Mouse (Mus musculus) olfactory bulb, adult 2 months (tissue): ENCODE results near the gene Rsc1a1. TPM values are rescaled to one million over a fixed set of nuclear protein-coding genes. Genes with fewer than 3 reads are reported as not detected.

Experiments used
- H3K27ac ChIP-seq: fragments of 200-500 bp; 2 replicates; pipeline ENCODE4 v1.5.1; 2012; ENCODE audit warnings: low read depth, low read length; ENCODE audit not compliant: insufficient read depth
- H3K4me1 ChIP-seq: fragments of 200-500 bp; 2 replicates; pipeline ENCODE4 v1.6.1; 2012; ENCODE audit warnings: low read length; ENCODE audit not compliant: control insufficient read depth, insufficient read depth
- H3K4me3 ChIP-seq: fragments of 200-500 bp; 2 replicates; pipeline ENCODE4 v1.5.1; 2012; ENCODE audit warnings: mild to moderate bottlenecking, low read depth, low read length, moderate library complexity; ENCODE audit not compliant: insufficient read depth
- CTCF ChIP-seq: fragments of 200-500 bp; IDR thresholded peaks from 2 replicates; pipeline ENCODE4 v1.5.1; 2012; ENCODE audit warnings: low read depth, mild to moderate bottlenecking, low read length, moderate library complexity; ENCODE audit not compliant: insufficient read depth
- POLR2A ChIP-seq: fragments of 200-500 bp; IDR thresholded peaks from 2 replicates; pipeline ENCODE4 v1.6.1; 2012; ENCODE audit warnings: mild to moderate bottlenecking, low read depth, low read length, moderate library complexity; ENCODE audit not compliant: insufficient read depth
- WGBS: fragments of 180-500 bp; shearing (Covaris S2); methylation state at CpG from one replicate; pipeline ENCODE4 v1.1.7; 2018; 5-methylcytosine and 5-hydroxymethylcytosine counted together
- polyA plus RNA-seq: library from polyadenylated mRNA; stranded (reverse); fragments of >200 nt; gene quantifications from 2 replicates; pipeline ENCODE4 v1.2.4, GENCODE M21; 2012; ENCODE audit warnings: low replicate concordance; ENCODE audit not compliant: missing spikeins, insufficient read depth, insufficient read length

Gene Rsc1a1
- polyA plus RNA-seq, 1 experiment = not detected

DNA sequence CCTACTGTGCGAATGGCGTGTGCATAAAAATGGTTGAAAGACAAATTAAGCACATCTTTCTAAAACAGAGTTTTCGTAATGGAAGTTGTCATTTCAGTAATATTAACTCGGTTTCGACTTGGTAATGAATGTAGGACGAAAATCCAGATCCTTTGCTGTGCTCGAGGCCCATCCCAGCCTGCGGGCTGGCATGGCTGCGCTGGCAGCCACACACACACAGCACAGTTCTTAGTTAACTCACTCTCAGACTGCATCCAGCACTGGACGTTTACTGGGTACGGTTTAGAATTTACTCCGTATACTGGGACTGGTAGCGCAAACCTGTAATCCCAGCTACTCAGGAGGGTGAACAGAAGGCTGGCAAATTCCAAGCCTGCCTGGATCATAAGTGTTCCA, 38.3 kb upstream of the Rsc1a1 start:
- Histone ChIP-seq H3K4me3 (peak overlapping the region; percentile 72), H3K27ac (peak overlapping the region; percentile 5; the same call in 1 of the 2 replicates), H3K4me1 (peaks cover 4% of the 10 kb centered on the region; the same call in 1 of the 2 replicates)
- TF ChIP-seq POLR2A (no peak), CTCF (no peak)
- 2% methylated on average over 13 of the region's 13 CpGs for WGBS

DNA sequence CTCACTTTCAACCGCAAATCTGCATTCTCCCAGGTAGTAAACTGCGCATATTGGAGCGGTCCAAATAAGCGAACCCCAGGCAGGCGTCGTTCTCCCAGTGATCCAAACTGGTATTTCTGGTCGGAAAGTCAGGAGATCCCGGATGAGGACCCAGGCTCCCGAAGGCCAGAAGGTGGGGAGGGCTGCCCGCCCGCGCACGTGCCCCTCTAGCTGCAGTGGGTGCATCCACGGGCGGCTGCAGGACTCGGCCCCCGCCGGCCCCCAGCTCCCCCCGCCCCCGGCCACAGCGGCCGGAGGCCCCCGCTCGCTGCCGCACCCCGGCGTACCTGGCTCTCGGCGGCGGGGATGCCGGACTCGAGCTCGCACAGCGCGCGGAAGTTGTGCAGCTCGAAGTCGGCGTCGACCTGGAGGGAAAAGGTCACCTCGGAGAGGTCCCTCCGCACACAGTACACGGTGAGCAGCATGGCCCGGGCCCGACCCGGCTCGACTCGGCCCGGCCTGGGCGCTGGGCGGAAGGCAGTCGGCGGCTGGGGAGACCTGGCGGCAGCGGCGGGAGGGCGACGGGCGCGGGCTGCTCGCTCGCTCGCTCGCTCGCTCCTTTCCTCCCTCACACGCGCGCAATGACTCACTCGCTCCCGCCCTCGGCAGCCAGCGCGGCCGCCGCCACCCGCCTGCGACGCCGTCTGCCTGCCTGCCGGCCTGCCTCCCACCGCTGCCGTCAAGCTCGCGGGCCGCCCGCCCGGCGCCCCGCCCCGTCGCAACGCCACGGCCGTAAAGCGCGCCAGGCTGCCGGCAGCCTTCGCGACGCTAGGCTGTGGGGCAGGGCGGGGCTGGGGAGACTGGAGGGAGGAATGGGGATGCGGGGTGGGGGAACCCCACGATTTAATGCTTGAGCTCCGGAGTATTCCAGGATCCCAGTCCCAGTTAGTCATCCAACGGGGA, 37.6 kb upstream of the Rsc1a1 start, which contains the start of gene Ddi2:
Gene Ddi2 (minus strand): TSS at position 689 of the 942 bp plus-strand sequence.
- peak within 1 kb of the TSS; percentile 73 for H3K27ac ChIP-seq
- peak within 1 kb of the TSS; percentile 72 for H3K4me3 ChIP-seq
- peak; percentile 63; the same call in 1 of the 2 replicates for TF ChIP-seq POLR2A
- no peak for TF ChIP-seq CTCF
- peaks cover 6% of the 10 kb centered on the region; the same call in 1 of the 2 replicates for H3K4me1 ChIP-seq
- WGBS = under 1% methylated on average over 103 of the region's 105 CpGs

DNA sequence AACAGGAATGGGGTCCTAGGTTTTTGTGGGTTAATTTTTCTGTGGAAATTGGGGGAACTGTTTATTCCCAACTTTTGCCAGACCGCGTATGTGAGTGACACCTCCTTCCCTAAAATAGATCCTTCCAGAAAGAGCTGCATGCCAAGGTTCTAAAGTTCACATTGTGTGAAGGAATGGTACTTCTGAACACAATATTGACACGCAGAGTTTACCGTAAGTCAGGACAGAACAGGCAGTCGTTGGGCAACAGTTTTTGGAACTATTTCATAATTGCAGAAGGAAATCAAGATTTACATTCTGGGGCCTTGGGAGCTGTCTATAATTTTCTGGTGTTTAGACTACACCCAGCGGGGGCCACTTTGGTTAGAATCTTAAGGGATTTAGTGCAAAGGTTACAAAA, 36.6 kb upstream of the Rsc1a1 start:
- Histone ChIP-seq H3K4me3 (no peak overlapping the region), H3K27ac (no peak overlapping the region), H3K4me1 (peaks cover 6% of the 10 kb centered on the region; the same call in 1 of the 2 replicates)
- TF ChIP-seq CTCF (no peak), POLR2A (no peak)
- 40% methylated on average over 6 of the region's 6 CpGs for WGBS

DNA sequence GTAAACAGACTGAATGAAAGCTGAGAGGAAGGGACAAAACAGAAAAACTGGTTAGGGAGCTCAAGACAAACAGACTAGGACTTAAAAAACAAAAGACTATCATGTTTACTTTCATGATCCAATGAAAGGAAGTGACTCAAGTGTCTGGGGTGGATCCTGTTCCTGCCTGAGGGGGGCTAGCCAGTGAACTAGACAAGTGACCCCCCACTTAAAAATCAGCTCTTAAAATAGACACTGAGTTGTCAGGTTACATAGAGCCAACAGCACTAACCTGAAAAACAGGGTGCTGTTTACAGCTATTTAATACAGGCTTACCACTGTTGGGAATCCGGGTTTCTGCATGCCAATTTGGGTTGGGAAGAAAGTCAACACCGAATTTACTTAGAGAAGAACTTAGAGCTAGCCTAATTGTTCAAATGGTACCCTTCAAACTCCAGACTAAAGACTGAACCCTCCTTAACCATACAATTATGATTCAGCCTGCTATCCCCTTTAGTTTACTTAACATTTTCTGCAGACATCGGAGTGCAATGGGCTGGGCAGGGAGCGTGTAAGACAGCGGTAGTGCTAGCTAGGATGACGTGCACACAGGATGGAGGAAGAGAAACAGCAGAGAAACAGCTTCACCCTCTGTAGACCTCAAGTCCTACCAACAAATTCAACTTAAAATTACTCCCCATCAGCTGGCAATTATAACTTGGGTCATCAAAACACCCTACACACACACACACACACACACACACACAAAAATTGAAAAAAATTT, 35.5 kb upstream of the Rsc1a1 start:
- H3K27ac ChIP-seq = peak overlapping the region; percentile 10; the same call in 1 of the 2 replicates
- no peak overlapping the region for H3K4me3 ChIP-seq
- H3K4me1 ChIP-seq = peaks cover 6% of the 10 kb centered on the region; the same call in 1 of the 2 replicates
- no peak for TF ChIP-seq CTCF
- TF ChIP-seq POLR2A = no peak
- 11% methylated on average over 6 of the region's 6 CpGs for WGBS

DNA sequence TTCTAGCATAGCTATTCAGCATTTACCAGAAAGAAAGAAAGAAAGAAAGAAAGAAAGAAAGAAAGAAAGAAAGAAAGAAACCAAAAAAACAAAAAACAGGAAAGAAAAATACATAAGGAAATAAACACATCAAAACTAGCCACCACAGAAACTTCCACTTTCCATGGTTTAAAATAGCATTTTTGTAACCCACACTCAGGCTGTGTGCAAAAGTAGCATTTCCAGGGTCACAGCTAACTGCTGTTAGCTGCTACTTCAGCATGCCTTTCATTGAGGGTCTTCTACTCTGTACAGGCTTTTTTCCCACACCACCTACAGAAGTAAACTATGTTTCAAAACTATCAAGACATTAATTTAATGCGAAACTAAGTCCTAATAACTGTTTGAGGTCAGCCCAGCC, 33.9 kb upstream of the Rsc1a1 start:
- TF ChIP-seq POLR2A = no peak
- no peak for TF ChIP-seq CTCF
- Histone ChIP-seq H3K4me1 (peaks cover 11% of the 10 kb centered on the region), H3K27ac (no peak overlapping the region), H3K4me3 (no peak overlapping the region)
- 79% methylated on average over 1 of the region's 1 CpGs for WGBS

DNA sequence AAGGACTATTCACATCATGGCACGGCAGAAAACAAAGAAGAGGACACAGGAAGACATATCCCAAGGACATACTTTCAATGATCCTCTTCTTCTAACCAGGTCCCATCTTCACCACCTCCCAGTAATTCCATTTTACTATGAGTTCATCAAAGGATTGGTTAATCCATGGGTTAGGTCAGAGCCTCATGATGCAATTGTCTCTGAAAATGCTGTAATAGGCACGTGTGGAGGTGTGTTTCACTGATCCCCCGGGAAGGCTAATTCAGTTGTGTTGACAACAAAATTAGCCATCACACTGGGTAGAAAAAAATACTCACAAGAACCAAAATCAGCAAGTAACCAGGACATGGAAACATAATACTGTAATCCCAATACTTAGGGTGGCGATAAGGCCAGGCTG, 32.2 kb upstream of the Rsc1a1 start:
- no peak overlapping the region for H3K27ac ChIP-seq
- peaks cover 11% of the 10 kb centered on the region for H3K4me1 ChIP-seq
- H3K4me3 ChIP-seq = no peak overlapping the region
- TF ChIP-seq CTCF = no peak
- TF ChIP-seq POLR2A = no peak
- WGBS = 58% methylated on average over 4 of the region's 4 CpGs

DNA sequence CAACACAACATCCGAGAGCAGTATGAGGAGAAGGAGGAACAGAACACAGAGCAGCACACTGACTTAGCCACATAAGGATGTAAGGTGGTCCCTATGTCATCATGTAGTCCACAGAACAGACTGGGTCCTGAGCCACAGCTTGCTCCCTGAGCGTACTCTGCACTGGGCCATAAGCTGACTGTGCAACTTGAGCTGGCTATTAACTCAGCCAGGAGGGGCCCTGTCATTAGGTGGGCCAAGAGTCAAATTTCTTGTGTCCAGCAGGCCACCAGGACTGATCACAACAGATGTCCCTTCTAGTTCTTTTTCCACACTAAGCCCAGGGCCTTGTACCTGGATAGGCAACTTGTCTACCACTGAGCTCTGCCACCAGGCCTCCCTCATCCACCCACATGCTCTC, 29.6 kb upstream of the Rsc1a1 start:
- WGBS = 60% methylated on average over 2 of the region's 2 CpGs
- no peak for TF ChIP-seq CTCF
- no peak for TF ChIP-seq POLR2A
- Histone ChIP-seq H3K4me1 (peaks cover 11% of the 10 kb centered on the region), H3K4me3 (no peak overlapping the region), H3K27ac (no peak overlapping the region)

DNA sequence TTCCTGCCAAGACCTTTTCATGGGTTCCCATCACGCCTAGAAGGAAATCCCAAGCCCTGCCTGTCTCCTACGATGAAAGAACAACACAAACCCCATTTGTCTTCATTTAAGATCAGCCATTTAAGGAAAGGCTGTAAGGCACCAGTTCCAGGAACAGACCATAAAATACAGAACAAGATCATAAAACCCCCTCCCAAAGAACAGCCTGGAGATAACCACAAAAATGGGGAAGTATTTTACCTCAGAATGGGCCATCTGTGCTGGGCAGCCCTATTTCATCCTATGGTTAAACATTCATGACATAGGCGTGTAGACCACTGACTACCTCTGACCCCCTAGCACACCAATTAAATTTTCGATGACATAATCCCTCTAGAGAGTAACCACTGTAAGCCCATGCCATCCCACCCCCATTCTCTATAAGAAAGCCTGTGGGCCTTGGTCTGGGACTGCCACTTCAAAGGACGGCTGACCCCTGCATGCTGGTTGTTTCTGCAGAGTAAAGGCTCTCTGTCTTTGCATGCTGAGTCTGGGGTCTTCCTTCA, 28.3 kb upstream of the Rsc1a1 start:
- Histone ChIP-seq H3K4me1 (peaks cover 7% of the 10 kb centered on the region), H3K27ac (no peak overlapping the region), H3K4me3 (no peak overlapping the region)
- TF ChIP-seq CTCF = no peak
- TF ChIP-seq POLR2A = no peak
- 85% methylated on average over 5 of the region's 5 CpGs for WGBS
